Mouse (Mus musculus): ENCODE results near the gene Wee1.
"Not testable (repeated sequence)": the region's sequence is repeated elsewhere in the genome, so short reads cannot be mapped to it uniquely, and the experiment has no call there.

DNA sequence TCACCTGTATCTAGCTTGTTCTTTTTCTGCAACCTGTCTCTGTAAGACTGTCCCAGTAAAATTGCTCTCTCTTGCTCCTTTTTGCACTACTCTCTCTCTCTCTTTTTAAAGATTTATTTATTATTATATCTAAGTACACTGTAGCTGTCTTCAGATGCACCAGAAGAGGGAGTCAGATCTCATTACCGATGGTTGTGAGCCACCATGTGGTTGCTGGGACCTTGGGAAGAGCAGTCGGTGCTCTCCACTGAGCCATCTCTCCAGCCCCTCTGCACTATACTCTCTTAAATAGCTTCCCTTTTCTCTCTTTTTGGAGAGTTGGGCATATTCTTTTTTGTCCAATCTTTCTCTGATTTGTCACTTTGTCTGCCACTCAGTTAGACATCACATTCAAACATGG, 10.4 kb downstream of the Wee1 start:
- TF ChIP-seq GATA1, TAL1 (IDR thresholded peaks at IDR 0.05; ENCODE audit: low read length): not testable (repeated sequence)
